Mouse (Mus musculus): ENCODE measurements at regions not wholly inside any gene's neighbourhood (a gene's known extent, or its start where the extent isn't known, plus 50 kb on each side); places are given as distances from the start of the nearest gene placed in this dataset.
A peak's percentile ranks its signal among the peaks of the same experiment; 100 is the strongest.

- WGBS, result 77% methylated on average over 1 of the region's 1 CpGs
- H3K36me3 ChIP-seq (ENCODE audit: control insufficient read depth, insufficient read depth, low read length), result no peaks in the 10 kb centered on the region
- ATAC-seq (ENCODE audit: low read depth), result no peak
Measured at GRCm38 (mm10) chr3:66486184-66486583, 189.5 kb upstream of the Veph1 start.

GRCm38 (mm10) chr3:66480718-66481117 lies 184.1 kb upstream of the Veph1 start:
- peaks cover 10% of the 10 kb centered on the region for H3K4me1 ChIP-seq (replicated peaks; ENCODE audit: control insufficient read depth, insufficient read depth, low read length)
- H3K36me3 ChIP-seq (ENCODE audit: control insufficient read depth, insufficient read depth, low read length), result no peaks in the 10 kb centered on the region
- WGBS, result 10% methylated on average over 6 of the region's 6 CpGs
- no peak overlapping the region for H3K27ac ChIP-seq (ENCODE audit: low read length)
- H3K4me3 ChIP-seq (ENCODE audit: low read length), result no peak overlapping the region
- H3K27me3 ChIP-seq (ENCODE audit: control insufficient read depth, insufficient read depth, low read depth, low read length), result no peaks in the 10 kb centered on the region
- no peaks in the 10 kb centered on the region for H3K9me3 ChIP-seq (ENCODE audit: control insufficient read depth, low read length)
- ATAC-seq (ENCODE audit: low read depth), result peak; percentile 90
- H3K4me2 ChIP-seq (ENCODE audit: low read depth, low read length), result 0 out of 2 replicates have a peak overlapping the region, but pooled peaks have one; percentile 7
- no peak overlapping the region for H3K9ac ChIP-seq (ENCODE audit: low read length)

More at GRCm38 (mm10) chr3:66486184-66486583, 189.5 kb upstream of the Veph1 start:
- no peaks in the 10 kb centered on the region; the same call in 1 of the 2 replicates for H3K4me1 ChIP-seq (replicated peaks; ENCODE audit: control insufficient read depth, insufficient read depth, low read length)
- no peaks in the 10 kb centered on the region for H3K27me3 ChIP-seq (ENCODE audit: control insufficient read depth, insufficient read depth, low read depth, low read length)
- no peak overlapping the region for H3K9ac ChIP-seq (ENCODE audit: low read length)
- H3K27ac ChIP-seq (ENCODE audit: low read length), result no peak overlapping the region
- H3K4me2 ChIP-seq (ENCODE audit: low read depth, low read length), result no peak overlapping the region
- no peak overlapping the region for H3K4me3 ChIP-seq (ENCODE audit: low read length)
- H3K9me3 ChIP-seq (ENCODE audit: control insufficient read depth, low read length), result no peaks in the 10 kb centered on the region

GRCm38 (mm10) chr3:66479266-66479665 lies 182.6 kb upstream of the Veph1 start:
- no peak for ATAC-seq (ENCODE audit: low read depth)

GRCm38 (mm10) chr3:66466321-66466720 lies 169.7 kb upstream of the Veph1 start:
- Histone ChIP-seq H3K36me3 (ENCODE audit: control insufficient read depth, insufficient read depth, low read length) (no peaks in the 10 kb centered on the region), H3K9ac (ENCODE audit: low read length) (no peak overlapping the region), H3K4me1 (replicated peaks; ENCODE audit: control insufficient read depth, insufficient read depth, low read length) (peaks cover 2% of the 10 kb centered on the region; the same call in 1 of the 2 replicates), H3K27me3 (ENCODE audit: control insufficient read depth, insufficient read depth, low read depth, low read length) (no peaks in the 10 kb centered on the region), H3K27ac (ENCODE audit: low read length) (no peak overlapping the region), H3K4me3 (ENCODE audit: low read length) (no peak overlapping the region), H3K9me3 (ENCODE audit: control insufficient read depth, low read length) (no peaks in the 10 kb centered on the region), H3K4me2 (ENCODE audit: low read depth, low read length) (no peak overlapping the region)
- WGBS, result 79% methylated on average over 5 of the region's 5 CpGs
- no peak for ATAC-seq (ENCODE audit: low read depth)

More at GRCm38 (mm10) chr3:66479266-66479665, 182.6 kb upstream of the Veph1 start:
- no peak overlapping the region for H3K4me3 ChIP-seq (ENCODE audit: low read length)
- H3K27ac ChIP-seq (ENCODE audit: low read length), result no peak overlapping the region
- no peak overlapping the region for H3K4me2 ChIP-seq (ENCODE audit: low read depth, low read length)
- WGBS, result 45% methylated on average over 4 of the region's 4 CpGs
- H3K9ac ChIP-seq (ENCODE audit: low read length), result no peak overlapping the region
- H3K27me3 ChIP-seq (ENCODE audit: control insufficient read depth, insufficient read depth, low read depth, low read length), result no peaks in the 10 kb centered on the region
- H3K9me3 ChIP-seq (ENCODE audit: control insufficient read depth, low read length), result no peaks in the 10 kb centered on the region
- H3K36me3 ChIP-seq (ENCODE audit: control insufficient read depth, insufficient read depth, low read length), result no peaks in the 10 kb centered on the region
- peaks cover 10% of the 10 kb centered on the region for H3K4me1 ChIP-seq (replicated peaks; ENCODE audit: control insufficient read depth, insufficient read depth, low read length)

- Histone ChIP-seq H3K27me3 (ENCODE audit: control insufficient read depth, insufficient read depth, low read depth, low read length) (no peaks in the 10 kb centered on the region), H3K4me2 (ENCODE audit: low read depth, low read length) (no peak overlapping the region), H3K9ac (ENCODE audit: low read length) (no peak overlapping the region), H3K4me3 (ENCODE audit: low read length) (no peak overlapping the region), H3K4me1 (replicated peaks; ENCODE audit: control insufficient read depth, insufficient read depth, low read length) (peaks cover 2% of the 10 kb centered on the region; the same call in 1 of the 2 replicates), H3K36me3 (ENCODE audit: control insufficient read depth, insufficient read depth, low read length) (no peaks in the 10 kb centered on the region), H3K9me3 (ENCODE audit: control insufficient read depth, low read length) (no peaks in the 10 kb centered on the region), H3K27ac (ENCODE audit: low read length) (no peak overlapping the region)
- 59% methylated on average over 1 of the region's 1 CpGs for WGBS
- no peak for ATAC-seq (ENCODE audit: low read depth)
Measured at GRCm38 (mm10) chr3:66465371-66465770, 168.7 kb upstream of the Veph1 start.

- Histone ChIP-seq H3K36me3 (ENCODE audit: control insufficient read depth, insufficient read depth, low read length) (no peaks in the 10 kb centered on the region), H3K9me3 (ENCODE audit: control insufficient read depth, low read length) (no peaks in the 10 kb centered on the region), H3K9ac (ENCODE audit: low read length) (no peak overlapping the region), H3K4me3 (ENCODE audit: low read length) (no peak overlapping the region), H3K4me1 (replicated peaks; ENCODE audit: control insufficient read depth, insufficient read depth, low read length) (peaks cover 2% of the 10 kb centered on the region; the same call in 1 of the 2 replicates), H3K27me3 (ENCODE audit: control insufficient read depth, insufficient read depth, low read depth, low read length) (no peaks in the 10 kb centered on the region), H3K4me2 (ENCODE audit: low read depth, low read length) (no peak overlapping the region), H3K27ac (ENCODE audit: low read length) (no peak overlapping the region)
- WGBS, result 63% methylated on average over 1 of the region's 1 CpGs
- ATAC-seq (ENCODE audit: low read depth), result peak; percentile 51; the same call in 1 of the 2 replicates
Measured at GRCm38 (mm10) chr3:66462341-66462740, 165.7 kb upstream of the Veph1 start.

GRCm38 (mm10) chr3:66446274-66447159 lies 149.9 kb upstream of the Veph1 start:
- no peaks in the 10 kb centered on the region for H3K36me3 ChIP-seq (ENCODE audit: control insufficient read depth, insufficient read depth, low read length)
- H3K27ac ChIP-seq (ENCODE audit: low read length), result no peak overlapping the region
- H3K27me3 ChIP-seq (ENCODE audit: control insufficient read depth, insufficient read depth, low read depth, low read length), result no peaks in the 10 kb centered on the region
- no peak overlapping the region for H3K4me2 ChIP-seq (ENCODE audit: low read depth, low read length)
- no peaks in the 10 kb centered on the region for H3K4me1 ChIP-seq (replicated peaks; ENCODE audit: control insufficient read depth, insufficient read depth, low read length)
- WGBS, result 81% methylated on average over 10 of the region's 10 CpGs
- H3K9me3 ChIP-seq (ENCODE audit: control insufficient read depth, low read length), result no peaks in the 10 kb centered on the region
- ATAC-seq (ENCODE audit: low read depth), result 0 out of 2 replicates have a peak, but pooled peaks have one; percentile 38
- H3K9ac ChIP-seq (ENCODE audit: low read length), result no peak overlapping the region
- no peak overlapping the region for H3K4me3 ChIP-seq (ENCODE audit: low read length)

GRCm38 (mm10) chr3:66433216-66433615 lies 136.6 kb upstream of the Veph1 start:
- Histone ChIP-seq H3K4me1 (replicated peaks; ENCODE audit: control insufficient read depth, insufficient read depth, low read length) (no peaks in the 10 kb centered on the region), H3K27me3 (ENCODE audit: control insufficient read depth, insufficient read depth, low read depth, low read length) (no peaks in the 10 kb centered on the region), H3K4me3 (ENCODE audit: low read length) (no peak overlapping the region), H3K9me3 (ENCODE audit: control insufficient read depth, low read length) (no peaks in the 10 kb centered on the region), H3K36me3 (ENCODE audit: control insufficient read depth, insufficient read depth, low read length) (no peaks in the 10 kb centered on the region), H3K9ac (ENCODE audit: low read length) (no peak overlapping the region), H3K27ac (ENCODE audit: low read length) (no peak overlapping the region), H3K4me2 (ENCODE audit: low read depth, low read length) (no peak overlapping the region)
- no peak for ATAC-seq (ENCODE audit: low read depth)

GRCm38 (mm10) chr3:66430187-66430586 lies 133.6 kb upstream of the Veph1 start:
- Histone ChIP-seq H3K4me3 (ENCODE audit: low read length) (no peak overlapping the region), H3K4me2 (ENCODE audit: low read depth, low read length) (no peak overlapping the region), H3K9ac (ENCODE audit: low read length) (no peak overlapping the region), H3K27me3 (ENCODE audit: control insufficient read depth, insufficient read depth, low read depth, low read length) (no peaks in the 10 kb centered on the region), H3K36me3 (ENCODE audit: control insufficient read depth, insufficient read depth, low read length) (no peaks in the 10 kb centered on the region), H3K9me3 (ENCODE audit: control insufficient read depth, low read length) (no peaks in the 10 kb centered on the region), H3K4me1 (replicated peaks; ENCODE audit: control insufficient read depth, insufficient read depth, low read length) (no peaks in the 10 kb centered on the region), H3K27ac (ENCODE audit: low read length) (no peak overlapping the region)
- 69% methylated on average over 3 of the region's 3 CpGs for WGBS
- ATAC-seq (ENCODE audit: low read depth), result no peak

Measured in lung, embryonic 16.5 days (tissue).